ENCODE assay signal across 21 mouse cellular contexts in the genomic region with DNA sequence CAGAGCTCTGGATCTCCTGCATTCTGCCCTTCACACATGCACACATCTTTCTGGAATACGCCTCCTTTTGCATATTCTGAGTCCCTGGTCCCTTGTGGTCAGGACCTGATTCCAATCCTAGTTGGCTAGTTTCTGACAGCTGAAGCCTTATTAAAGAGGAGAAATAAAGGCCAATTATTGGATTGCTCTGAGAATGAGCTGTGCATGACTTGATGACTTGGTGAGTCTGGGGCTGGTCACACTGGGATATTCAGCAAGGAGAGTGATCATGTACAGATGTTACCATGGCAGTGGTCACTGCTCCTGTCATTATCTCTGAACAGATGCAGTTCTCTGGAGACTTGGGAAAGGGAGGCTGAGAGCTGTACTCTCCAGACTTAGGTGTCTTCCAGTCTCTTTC. TPM values are rescaled to one million over a fixed set of nuclear protein-coding genes. Genes with fewer than 3 reads are reported as not detected.
A peak's percentile ranks its signal among the peaks of the same experiment; 100 is the strongest.
DNase-seq lines count a peak whose midpoint lies in the region; ATAC-seq and TF ChIP-seq lines count a peak whose summit lies in the region.
"Had no signal": no experiment of that assay in that cellular context is flagged by ENCODE, and none has a peak within 500 bp of the region (broad histone marks: within the 10 kb centered on the region; RNA-seq: fewer than 3 reads in every experiment).

No protein-coding gene starts in this region.

- peaks cover 39% of the 10 kb centered on the region for H3K4me1 ChIP-seq in megakaryocyte, embryonic 14.5 days
- peaks cover 20% of the 10 kb centered on the region for H3K4me1 ChIP-seq in brown adipose tissue, adult 24 weeks (ENCODE audit: control insufficient read depth, insufficient read depth, insufficient read length, low read length)
- no peaks in the 10 kb centered on the region for H3K4me1 ChIP-seq in stomach, postnatal 0 days (replicated peaks; ENCODE audit: control insufficient read depth, insufficient read depth)
- peaks cover 11% of the 10 kb centered on the region for H3K4me1 ChIP-seq in hindbrain, embryonic 13.5 days (replicated peaks)
- H3K4me1 ChIP-seq: liver, embryonic 13.5 days had no signal

- no peaks in the 10 kb centered on the region for H3K9me3 ChIP-seq in megakaryocyte, embryonic 14.5 days
- no peaks in the 10 kb centered on the region for H3K9me3 ChIP-seq in stomach, postnatal 0 days (ENCODE audit: control insufficient read depth, low read length)
- no peaks in the 10 kb centered on the region for H3K9me3 ChIP-seq in hindbrain, embryonic 13.5 days
- H3K9me3 ChIP-seq: forebrain, embryonic 13.5 days; heart, embryonic 13.5 days; hindbrain, embryonic 15.5 days; limb, embryonic 10.5 days; limb, embryonic 15.5 days; liver, embryonic 13.5 days; midbrain, embryonic 10.5 days; neural tube, embryonic 13.5 days had no signal

- peak; percentile 7 for DNase-seq in Muller cell, postnatal 12 days (ENCODE audit: inconsistent ontology term)
- DNase-seq in stomach, postnatal 0 days (ENCODE audit: low spot score) = no peak
- DNase-seq: kidney, adult 8-10 months; layer of hippocampus, postnatal 36 days; liver, embryonic 13.5 days; right cerebral cortex, postnatal 4 days had no signal

- no peaks in the 10 kb centered on the region for H3K36me3 ChIP-seq in megakaryocyte, embryonic 14.5 days (replicated peaks; ENCODE audit: low read length)
- no peaks in the 10 kb centered on the region for H3K36me3 ChIP-seq in stomach, postnatal 0 days (ENCODE audit: control insufficient read depth, insufficient read depth, low read length)
- H3K36me3 ChIP-seq in hindbrain, embryonic 13.5 days = no peaks in the 10 kb centered on the region
- H3K36me3 ChIP-seq: heart, embryonic 13.5 days; hindbrain, embryonic 15.5 days; limb, embryonic 10.5 days; limb, embryonic 15.5 days; liver, embryonic 13.5 days; midbrain, embryonic 10.5 days; neural tube, embryonic 13.5 days had no signal

- TF ChIP-seq EP300 in stomach, postnatal 0 days (optimal IDR thresholded peaks at IDR 0.05) = no peak

- peaks cover 72% of the 10 kb centered on the region for H3K27me3 ChIP-seq in megakaryocyte, embryonic 14.5 days (replicated peaks)
- no peaks in the 10 kb centered on the region for H3K27me3 ChIP-seq in stomach, postnatal 0 days (ENCODE audit: control insufficient read depth, insufficient read depth, low read length)
- H3K27me3 ChIP-seq in hindbrain, embryonic 13.5 days = no peaks in the 10 kb centered on the region
- H3K27me3 ChIP-seq: forebrain, embryonic 13.5 days; heart, embryonic 13.5 days; hindbrain, embryonic 15.5 days; limb, embryonic 15.5 days; liver, embryonic 13.5 days; neural tube, embryonic 13.5 days had no signal

- WGBS in stomach, postnatal 0 days = 92% methylated on average over 1 of the region's 1 CpGs
- 91% methylated on average over 1 of the region's 1 CpGs for WGBS in hindbrain, embryonic 13.5 days

- H3K4me2 ChIP-seq in stomach, postnatal 0 days (replicated peaks; ENCODE audit: low read depth) = no peak overlapping the region
- H3K4me2 ChIP-seq in hindbrain, embryonic 13.5 days = no peak overlapping the region
- H3K4me2 ChIP-seq: forebrain, embryonic 13.5 days; heart, embryonic 13.5 days; hindbrain, embryonic 15.5 days; limb, embryonic 15.5 days; liver, embryonic 13.5 days; neural tube, embryonic 13.5 days had no signal

- TF ChIP-seq CTCF in stomach, postnatal 0 days (IDR thresholded peaks at IDR 0.05; ENCODE audit: low read depth) = no peak

- H3K9ac ChIP-seq in stomach, postnatal 0 days (ENCODE audit: low read length) = no peak overlapping the region
- no peak overlapping the region for H3K9ac ChIP-seq in hindbrain, embryonic 13.5 days
- H3K9ac ChIP-seq: forebrain, embryonic 13.5 days; hindbrain, embryonic 15.5 days; limb, embryonic 15.5 days; liver, embryonic 13.5 days; neural tube, embryonic 13.5 days had no signal

- H3K4me3 ChIP-seq in megakaryocyte, embryonic 14.5 days (replicated peaks) = peak overlapping the region; percentile 39
- H3K4me3 ChIP-seq in brown adipose tissue, adult 24 weeks (ENCODE audit: insufficient read depth, low read depth, low read length) = no peak overlapping the region
- H3K4me3 ChIP-seq in stomach, postnatal 0 days (ENCODE audit: low read depth, low read length) = no peak overlapping the region
- H3K4me3 ChIP-seq in hindbrain, embryonic 13.5 days = no peak overlapping the region
- H3K4me3 ChIP-seq: forebrain, embryonic 13.5 days; heart, adult 2 months; heart, embryonic 13.5 days; hindbrain, embryonic 15.5 days; limb, embryonic 10.5 days; limb, embryonic 15.5 days; liver, embryonic 13.5 days; midbrain, embryonic 10.5 days; myocyte; neural tube, embryonic 13.5 days had no signal

- no peak for ATAC-seq in megakaryocyte, adult 5-6 weeks (ENCODE audit: poor library complexity, severe bottlenecking)
- no peak for ATAC-seq in stomach, postnatal 0 days (ENCODE audit: low FRiP score, low TSS enrichment)
- no peak for ATAC-seq in hindbrain, embryonic 13.5 days (ENCODE audit: low FRiP score)
- ATAC-seq: forebrain, embryonic 13.5 days; midbrain, embryonic 16.5 days had no signal

- 0 out of 2 replicates have a peak overlapping the region, but pooled peaks have one; percentile 9 for H3K27ac ChIP-seq in brown adipose tissue, adult 24 weeks (replicated peaks; ENCODE audit: low read depth, low read length)
- peak overlapping the region; percentile 69 for H3K27ac ChIP-seq in stomach, postnatal 0 days (replicated peaks)
- H3K27ac ChIP-seq in hindbrain, embryonic 13.5 days = no peak overlapping the region
- H3K27ac ChIP-seq: forebrain, embryonic 13.5 days; heart, adult 2 months; hindbrain, embryonic 15.5 days; kidney, postnatal 0 days; limb, embryonic 10.5 days; limb, embryonic 15.5 days; liver, embryonic 13.5 days; neural tube, embryonic 13.5 days had no signal

RNA-seq across cellular contexts. Expression of a gene that starts 32.1 kb away (rescaled TPM):
- polyA plus RNA-seq in megakaryocyte, embryonic 14.5 days (2012; ENCODE audit: insufficient read depth, low replicate concordance) = 2.9 and 5.0 TPM in 2 replicates
- total RNA-seq in megakaryocyte, adult 5-6 weeks (2015) = 126 and 128 TPM in 2 replicates
- 66.3 and 84.1 TPM in 2 replicates for total RNA-seq in megakaryocyte, adult 5-6 weeks (2017)
- polyA plus RNA-seq in brown adipose tissue, adult 24 weeks (2012; ENCODE audit: insufficient read depth, insufficient read length, missing spikeins) = 18.5 and 20.0 TPM in 2 replicates
- polyA plus RNA-seq in stomach, postnatal 0 days (2015; fragmentation: Nextera tagmentation; extraction: Ambion mirVana) = 10.5 and 11.7 TPM in 2 replicates
- 0.36 and 0.40 TPM in 2 replicates for polyA plus RNA-seq in hindbrain, embryonic 13.5 days (2015; fragmentation: Nextera tagmentation; extraction: Ambion mirVana)
